Mouse (Mus musculus): ENCODE results near the gene Rrh. TPM values are rescaled to one million over a fixed set of nuclear protein-coding genes. Genes with fewer than 3 reads are reported as not detected.

The Rrh gene
- polyA plus RNA-seq, 1 experiment, result 0.09 TPM

DNA sequence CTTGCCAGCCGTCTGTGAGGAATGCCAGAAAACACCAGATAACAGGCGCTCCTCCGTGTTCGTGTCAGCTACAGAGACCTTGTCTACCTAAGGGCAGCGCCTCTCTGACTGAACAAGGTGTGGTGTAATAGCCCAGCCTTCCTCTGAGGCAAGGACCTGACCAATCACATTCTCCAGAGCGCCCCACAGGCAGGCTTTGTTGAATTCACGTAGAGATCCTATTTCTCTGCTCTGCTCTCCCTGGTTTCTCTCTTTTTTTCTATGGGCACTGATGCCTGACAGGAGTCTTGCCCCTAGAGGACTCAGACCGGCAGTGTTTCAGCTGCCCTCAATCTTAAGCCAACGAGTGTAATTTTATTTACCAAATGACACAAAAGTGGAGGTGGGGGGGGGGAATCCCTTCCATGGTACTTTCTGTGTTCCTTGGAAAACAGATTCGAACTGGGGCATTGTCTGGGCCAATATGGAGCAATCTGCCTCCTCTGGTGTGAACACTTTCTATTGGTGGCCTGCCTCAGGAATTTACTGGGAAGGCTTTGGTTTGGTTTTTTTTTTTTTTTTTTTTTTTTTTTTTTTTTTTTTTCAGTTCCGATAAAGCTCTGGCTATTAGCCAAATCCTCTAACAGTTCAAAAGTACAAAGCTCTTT is 13.8 kb upstream of the Rrh start:
- WGBS, result 39% methylated on average over 11 of the region's 11 CpGs
- Histone ChIP-seq H3K27me3 (ENCODE audit: control insufficient read depth, insufficient read depth, low read length) (no peaks in the 10 kb centered on the region), H3K27ac (ENCODE audit: control insufficient read depth, insufficient read depth, low read length) (no peak overlapping the region), H3K4me3 (ENCODE audit: control insufficient read depth, insufficient read depth, low read length) (no peak overlapping the region), H3K36me3 (ENCODE audit: control insufficient read depth, insufficient read depth, low read length) (no peaks in the 10 kb centered on the region), H3K4me1 (replicated peaks; ENCODE audit: control insufficient read depth, insufficient read depth, low read length) (0 out of 2 replicates have a peak, but pooled peaks cover 2% of the 10 kb centered on the region)
- DNase-seq, result no peak
- TF ChIP-seq CTCF (IDR thresholded peaks at IDR 0.05; ENCODE audit: borderline replicate concordance, control insufficient read depth, extremely low read depth, insufficient read depth, low read length, poor library complexity) (no peak), POLR2A (IDR thresholded peaks at IDR 0.05; ENCODE audit: control insufficient read depth, extremely low read depth, insufficient read depth, low read length, poor library complexity) (no peak)

DNA sequence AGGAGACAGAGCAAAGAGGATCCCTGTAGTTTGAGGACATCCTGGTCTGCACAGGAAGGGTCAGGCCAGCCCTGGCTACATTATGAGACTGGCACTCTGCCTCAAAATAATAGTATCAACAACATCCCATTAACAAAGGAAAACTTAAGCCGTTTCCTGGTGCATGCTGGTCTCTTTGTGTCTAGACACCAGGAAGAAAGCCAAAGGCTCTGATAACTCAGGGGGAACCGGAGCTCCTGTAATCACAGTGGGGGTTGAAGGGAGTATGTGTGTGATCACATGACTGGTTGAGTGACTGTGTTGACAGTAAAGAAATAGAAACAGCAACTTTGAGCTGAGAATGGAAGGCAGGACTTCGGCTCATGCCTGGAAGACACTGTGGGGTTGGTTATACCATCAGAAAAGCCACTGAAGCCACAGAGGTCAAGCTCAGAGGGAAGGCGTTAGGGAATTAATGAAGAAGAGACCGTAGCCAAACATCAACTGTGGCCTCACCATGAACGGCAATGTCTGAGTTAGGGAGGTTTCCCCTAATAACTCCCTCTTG is 13.1 kb upstream of the Rrh start, which contains the start of gene Cfi:
TSS of gene Cfi (plus strand) at position 497 of the 547 bp plus-strand sequence.
- H3K27me3 ChIP-seq (ENCODE audit: control insufficient read depth, insufficient read depth, low read length), result no peaks in the 10 kb centered on the region
- no peaks in the 10 kb centered on the region for H3K36me3 ChIP-seq (ENCODE audit: control insufficient read depth, insufficient read depth, low read length)
- H3K4me1 ChIP-seq (replicated peaks; ENCODE audit: control insufficient read depth, insufficient read depth, low read length), result 0 out of 2 replicates have a peak, but pooled peaks cover 2% of the 10 kb centered on the region
- no peak within 1 kb of the TSS for H3K27ac ChIP-seq (ENCODE audit: control insufficient read depth, insufficient read depth, low read length)
- WGBS, result 69% methylated on average over 6 of the region's 6 CpGs
- DNase-seq, result no peak
- no peak for TF ChIP-seq POLR2A (IDR thresholded peaks at IDR 0.05; ENCODE audit: control insufficient read depth, extremely low read depth, insufficient read depth, low read length, poor library complexity)
- H3K4me3 ChIP-seq (ENCODE audit: control insufficient read depth, insufficient read depth, low read length), result no peak within 1 kb of the TSS

- under 1% methylated on average over 60 of the region's 60 CpGs for WGBS
- no peak within 1 kb of the TSS for H3K27ac ChIP-seq (ENCODE audit: control insufficient read depth, insufficient read depth, low read length)
- peak; percentile 93 for DNase-seq
- no peaks in the 10 kb centered on the region for H3K36me3 ChIP-seq (ENCODE audit: control insufficient read depth, insufficient read depth, low read length)
- H3K27me3 ChIP-seq (ENCODE audit: control insufficient read depth, insufficient read depth, low read length), result no peaks in the 10 kb centered on the region
- peak within 1 kb of the TSS; percentile 85 for H3K4me3 ChIP-seq (ENCODE audit: control insufficient read depth, insufficient read depth, low read length)
- H3K4me1 ChIP-seq (replicated peaks; ENCODE audit: control insufficient read depth, insufficient read depth, low read length), result 0 out of 2 replicates have a peak, but pooled peaks cover 2% of the 10 kb centered on the region
- TF ChIP-seq CTCF (IDR thresholded peaks at IDR 0.05; ENCODE audit: borderline replicate concordance, control insufficient read depth, extremely low read depth, insufficient read depth, low read length, poor library complexity) (0 out of 2 replicates have a peak, but pooled peaks have one; percentile 9), POLR2A (IDR thresholded peaks at IDR 0.05; ENCODE audit: control insufficient read depth, extremely low read depth, insufficient read depth, low read length, poor library complexity) (peak; percentile 48; the same call in 1 of the 2 replicates)
Measured at GRCm38 (mm10) chr3:129831035-129831568, 8.7 kb upstream of the Rrh start, which contains the start of gene Gar1. Gene Gar1, minus strand, starts transcription at chr3:129831396.

GRCm38 (mm10) chr3:129830626-129831025 is 8.2 kb upstream of the Rrh start:
- TF ChIP-seq CTCF (IDR thresholded peaks at IDR 0.05; ENCODE audit: borderline replicate concordance, control insufficient read depth, extremely low read depth, insufficient read depth, low read length, poor library complexity), result no peak
- TF ChIP-seq POLR2A (IDR thresholded peaks at IDR 0.05; ENCODE audit: control insufficient read depth, extremely low read depth, insufficient read depth, low read length, poor library complexity), result no peak
- no peak overlapping the region for H3K27ac ChIP-seq (ENCODE audit: control insufficient read depth, insufficient read depth, low read length)
- no peaks in the 10 kb centered on the region for H3K27me3 ChIP-seq (ENCODE audit: control insufficient read depth, insufficient read depth, low read length)
- peak; percentile 63 for DNase-seq
- under 1% methylated on average over 43 of the region's 45 CpGs for WGBS
- peak overlapping the region; percentile 85 for H3K4me3 ChIP-seq (ENCODE audit: control insufficient read depth, insufficient read depth, low read length)
- H3K36me3 ChIP-seq (ENCODE audit: control insufficient read depth, insufficient read depth, low read length), result no peaks in the 10 kb centered on the region; the same call in 1 of the 2 replicates
- H3K4me1 ChIP-seq (replicated peaks; ENCODE audit: control insufficient read depth, insufficient read depth, low read length), result 0 out of 2 replicates have a peak, but pooled peaks cover 2% of the 10 kb centered on the region

DNA sequence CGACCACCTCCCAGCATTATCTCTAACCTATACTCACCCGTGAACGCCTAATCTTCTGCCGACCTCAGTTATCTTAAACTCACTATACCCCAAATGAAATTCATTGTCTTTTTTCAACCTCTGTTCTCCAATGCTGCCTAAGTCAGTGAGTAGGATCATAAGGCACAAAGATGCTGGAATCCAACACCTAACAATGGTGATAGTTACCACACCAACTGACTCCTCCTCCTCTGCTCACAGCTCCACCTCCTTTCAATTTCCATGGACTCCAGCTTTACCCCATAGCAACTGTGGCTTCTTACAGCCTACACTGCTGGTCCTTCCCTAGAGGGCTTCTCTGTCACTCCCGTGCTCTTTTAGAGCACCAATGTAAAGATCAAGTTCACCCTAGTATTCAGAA is 5.3 kb upstream of the Rrh start:
- no peak overlapping the region for H3K27ac ChIP-seq (ENCODE audit: control insufficient read depth, insufficient read depth, low read length)
- TF ChIP-seq CTCF (IDR thresholded peaks at IDR 0.05; ENCODE audit: borderline replicate concordance, control insufficient read depth, extremely low read depth, insufficient read depth, low read length, poor library complexity) (no peak), POLR2A (IDR thresholded peaks at IDR 0.05; ENCODE audit: control insufficient read depth, extremely low read depth, insufficient read depth, low read length, poor library complexity) (no peak)
- no peaks in the 10 kb centered on the region for H3K27me3 ChIP-seq (ENCODE audit: control insufficient read depth, insufficient read depth, low read length)
- WGBS, result 98% methylated on average over 5 of the region's 5 CpGs
- H3K36me3 ChIP-seq (ENCODE audit: control insufficient read depth, insufficient read depth, low read length), result peaks cover 15% of the 10 kb centered on the region; the same call in 1 of the 2 replicates
- no peak for DNase-seq
- H3K4me3 ChIP-seq (ENCODE audit: control insufficient read depth, insufficient read depth, low read length), result no peak overlapping the region
- 0 out of 2 replicates have a peak, but pooled peaks cover 2% of the 10 kb centered on the region for H3K4me1 ChIP-seq (replicated peaks; ENCODE audit: control insufficient read depth, insufficient read depth, low read length)

GRCm38 (mm10) chr3:129826691-129827090 is 4.3 kb upstream of the Rrh start:
- TF ChIP-seq POLR2A (IDR thresholded peaks at IDR 0.05; ENCODE audit: control insufficient read depth, extremely low read depth, insufficient read depth, low read length, poor library complexity), result no peak
- no peak for TF ChIP-seq CTCF (IDR thresholded peaks at IDR 0.05; ENCODE audit: borderline replicate concordance, control insufficient read depth, extremely low read depth, insufficient read depth, low read length, poor library complexity)
- H3K27ac ChIP-seq (ENCODE audit: control insufficient read depth, insufficient read depth, low read length), result no peak overlapping the region
- no peaks in the 10 kb centered on the region for H3K27me3 ChIP-seq (ENCODE audit: control insufficient read depth, insufficient read depth, low read length)
- no peak overlapping the region for H3K4me3 ChIP-seq (ENCODE audit: control insufficient read depth, insufficient read depth, low read length)
- peaks cover 15% of the 10 kb centered on the region; the same call in 1 of the 2 replicates for H3K36me3 ChIP-seq (ENCODE audit: control insufficient read depth, insufficient read depth, low read length)
- 0 out of 2 replicates have a peak, but pooled peaks cover 2% of the 10 kb centered on the region for H3K4me1 ChIP-seq (replicated peaks; ENCODE audit: control insufficient read depth, insufficient read depth, low read length)
- WGBS, result 91% methylated on average over 10 of the region's 10 CpGs
- DNase-seq, result no peak

All from thymus, adult 2 months (tissue).